ENCODE assay signal across 34 mouse cellular contexts in the genomic region with DNA sequence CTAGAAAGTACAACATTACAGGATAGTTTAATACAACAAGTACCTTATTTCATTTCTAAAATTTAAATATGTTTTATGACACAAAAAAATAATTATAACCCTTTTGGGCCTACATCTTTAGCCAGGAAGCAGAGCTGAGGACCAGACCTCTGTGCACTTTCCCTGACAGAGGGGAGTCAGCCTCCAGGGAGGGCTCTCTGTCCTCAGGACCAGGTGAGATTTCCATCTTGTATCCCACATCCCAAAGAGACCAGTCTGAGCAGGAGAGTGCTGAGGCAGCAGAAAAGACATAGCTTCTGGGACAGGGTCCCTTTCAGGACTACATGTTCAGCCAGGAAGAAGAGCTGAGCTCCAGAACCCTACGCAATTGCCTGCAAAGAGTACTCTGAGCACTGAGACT.
"Had no signal": no experiment of that assay in that cellular context is flagged by ENCODE, and none has a peak within 500 bp of the region (broad histone marks: within the 10 kb centered on the region; RNA-seq: fewer than 3 reads in every experiment).

No protein-coding gene starts in this region.

- H3K4me2 ChIP-seq: heart, embryonic 11.5 days; heart, embryonic 12.5 days; heart, embryonic 13.5 days; heart, embryonic 15.5 days; hindbrain, embryonic 12.5 days; hindbrain, embryonic 13.5 days; hindbrain, embryonic 14.5 days; hindbrain, embryonic 15.5 days; intestine, embryonic 15.5 days; kidney, embryonic 15.5 days had no signal

- H3K36me3 ChIP-seq: heart, embryonic 10.5 days; heart, embryonic 12.5 days; heart, embryonic 13.5 days; heart, embryonic 15.5 days; hindbrain, embryonic 10.5 days; hindbrain, embryonic 12.5 days; hindbrain, embryonic 13.5 days; hindbrain, embryonic 15.5 days; intestine, embryonic 15.5 days; kidney, embryonic 15.5 days had no signal

- H3K9ac ChIP-seq: heart, embryonic 12.5 days; heart, embryonic 13.5 days; heart, embryonic 15.5 days; hindbrain, embryonic 12.5 days; hindbrain, embryonic 13.5 days; hindbrain, embryonic 14.5 days; hindbrain, embryonic 15.5 days; intestine, embryonic 15.5 days; kidney, embryonic 15.5 days had no signal

- H3K27me3 ChIP-seq: heart, embryonic 12.5 days; heart, embryonic 13.5 days; heart, embryonic 15.5 days; hindbrain, embryonic 12.5 days; hindbrain, embryonic 13.5 days; hindbrain, embryonic 15.5 days; intestine, embryonic 15.5 days; kidney, embryonic 15.5 days had no signal

- H3K27ac ChIP-seq: heart, embryonic 10.5 days; heart, embryonic 13.5 days; heart, embryonic 15.5 days; hindbrain, embryonic 10.5 days; hindbrain, embryonic 12.5 days; hindbrain, embryonic 13.5 days; hindbrain, embryonic 14.5 days; hindbrain, embryonic 15.5 days; hindbrain, postnatal 0 days; intestine, embryonic 15.5 days; kidney, embryonic 15.5 days; kidney, postnatal 0 days; layer of hippocampus, adult 2 months had no signal

- ATAC-seq: hindbrain, embryonic 16.5 days; hindbrain, postnatal 0 days; inflammation-experienced regulatory T-cells, adult 6 months; intestine, embryonic 15.5 days; intestine, embryonic 16.5 days; intestine, postnatal 0 days had no signal

- H3K9me3 ChIP-seq: heart, embryonic 10.5 days; heart, embryonic 12.5 days; heart, embryonic 13.5 days; heart, embryonic 15.5 days; hindbrain, embryonic 10.5 days; hindbrain, embryonic 12.5 days; hindbrain, embryonic 13.5 days; hindbrain, embryonic 15.5 days; intestine, embryonic 15.5 days; kidney, embryonic 15.5 days had no signal

- H3K4me1 ChIP-seq: heart, embryonic 10.5 days; heart, embryonic 12.5 days; heart, embryonic 13.5 days; heart, embryonic 15.5 days; hindbrain, embryonic 10.5 days; hindbrain, embryonic 12.5 days; hindbrain, embryonic 13.5 days; hindbrain, embryonic 15.5 days; intestine, embryonic 15.5 days; kidney, embryonic 15.5 days had no signal

- H3K4me3 ChIP-seq: heart, embryonic 10.5 days; heart, embryonic 12.5 days; heart, embryonic 13.5 days; heart, embryonic 15.5 days; hindbrain, embryonic 10.5 days; hindbrain, embryonic 12.5 days; hindbrain, embryonic 13.5 days; hindbrain, embryonic 15.5 days; intestine, embryonic 15.5 days; kidney, embryonic 15.5 days; layer of hippocampus, adult 2 months had no signal

- DNase-seq: heart, postnatal 10 days; heart, postnatal 36 days; heart, postnatal 4 days; kidney, adult 11 months; kidney, adult 18-20 months; kidney, adult 2 months; kidney, adult 8-10 months; kidney, adult 9 months; kidney, postnatal 10 days; kidney, postnatal 14 days; kidney, postnatal 25 days; kidney, postnatal 36 days; kidney, postnatal 4 days; layer of hippocampus, adult 9-11 months; layer of hippocampus, postnatal 36 days had no signal
